Mouse (Mus musculus) liver, embryonic 14.5 days (tissue): Measurements from ENCODE around the gene Dnajc16.

Experiments used
- CTCF ChIP-seq: IDR thresholded peaks from 2 replicates; pipeline ENCODE4 v1.5.1; 2016; ENCODE audit warnings: antibody characterized with exemption, low read depth, control low read depth
- EP300 ChIP-seq: IDR thresholded peaks from 2 replicates; pipeline ENCODE4 v1.6.1; 2016; ENCODE audit warnings: antibody characterized with exemption, low read depth

DNA sequence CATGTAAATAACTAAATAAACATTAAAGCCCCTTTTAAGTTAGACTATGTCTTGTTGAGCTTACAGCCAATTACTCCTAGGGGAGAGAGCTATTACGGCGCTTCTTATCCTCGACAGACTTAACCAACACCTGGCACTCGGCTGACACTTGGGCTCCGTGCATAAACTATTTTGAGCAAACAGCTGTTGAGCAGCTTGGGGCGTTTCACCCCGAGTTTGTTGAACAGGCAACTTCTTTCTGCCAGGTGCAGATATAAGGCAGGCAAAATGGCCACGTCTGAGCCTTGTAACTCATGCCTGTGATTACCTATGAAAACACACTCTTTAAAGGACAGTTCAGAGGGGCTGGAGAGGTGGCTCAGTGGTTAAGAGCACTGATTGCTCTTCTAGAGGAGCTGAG is 52.7 kb downstream of the Dnajc16 start:
- TF ChIP-seq CTCF (no peak), EP300 (no peak)
